Mouse (Mus musculus) sigmoid colon, adult 10 weeks (tissue): ENCODE data around the gene Mmp2. TPM values are rescaled to one million over a fixed set of nuclear protein-coding genes. Genes with fewer than 3 reads are reported as not detected.

Source experiments
- polyA plus RNA-seq: library from polyadenylated mRNA; stranded (reverse); fragments of 350-450 nt; fragmentation: Illumina TruSeq; extraction: RNeasy Lipid Tissue Mini Kit (QIAGEN cat#74804); gene quantifications from one replicate; pipeline ENCODE4 v1.2.3, GENCODE M21; 2014; ENCODE audit warnings: low read depth, low replicate concordance

Gene Mmp2
- polyA plus RNA-seq: 17.7 TPM

GRCm38 (mm10) chr8:92827243-92828034 is at the start of gene Mmp2:
Mmp2 (plus strand) TSS chr8:92827291.

GRCm38 (mm10) chr8:92855171-92855894 is 28.2 kb downstream of the Mmp2 start, which contains the start of gene Lpcat2:
Lpcat2 (plus strand) TSS chr8:92855339.

GRCm38 (mm10) chr8:92901107-92901506 is 74.0 kb downstream of the Mmp2 start, which contains the start of gene Capns2:
Capns2 (plus strand) TSS chr8:92901407.

Other genes starting within 250 kb of the Mmp2 start
- not detected for gene Irx6, start 153.0 kb upstream of the Mmp2 start, polyA plus RNA-seq
- 18.3 TPM for gene Lpcat2, start 28.0 kb downstream of the Mmp2 start, polyA plus RNA-seq
- 0.47 TPM for gene Capns2, start 74.1 kb downstream of the Mmp2 start, polyA plus RNA-seq
- 0.13 TPM for gene Slc6a2, start 132.8 kb downstream of the Mmp2 start, polyA plus RNA-seq
- gene Ces1a, start 220.9 kb downstream of the Mmp2 start, polyA plus RNA-seq: not detected